Mouse (Mus musculus) macrophage (primary cell): ENCODE data around the gene Atp5c1. TPM values are rescaled to one million over a fixed set of nuclear protein-coding genes. Genes with fewer than 3 reads are reported as not detected.

Experiments
- H3K27ac ChIP-seq: fragments of 350-480 bp; formaldehyde crosslinking; 2 replicates; pipeline ENCODE4 v1.9.0; 2021
- H3K36me3 ChIP-seq: fragments of 350-480 bp; formaldehyde crosslinking; 2 replicates; pipeline ENCODE4 v1.9.0; 2021; ENCODE audit errors: inconsistent target
- H3K4me3 ChIP-seq: fragments of 350-480 bp; formaldehyde crosslinking; 2 replicates; pipeline ENCODE4 v1.9.0; 2021; ENCODE audit errors: inconsistent target
- H3K79me2 ChIP-seq: fragments of 350-480 bp; formaldehyde crosslinking; 2 replicates; pipeline ENCODE4 v1.9.0; 2021; ENCODE audit errors: inconsistent target
- WGBS: methylation state at CpG from one replicate; pipeline ENCODE4 v1.1.7; 2026; ENCODE audit warnings: inconsistent platforms; ENCODE audit not compliant: missing documents; 5-methylcytosine and 5-hydroxymethylcytosine counted together
- polyA plus RNA-seq: library from polyadenylated mRNA; stranded (reverse); fragments of 250-400 nt; gene quantifications from 3 replicates; pipeline ENCODE4 v1.2.4, GENCODE M21; 2018; ENCODE audit warnings: inconsistent platforms

Atp5c1 gene
- polyA plus RNA-seq, 1 experiment from 2014 or later = 249 TPM

- Histone ChIP-seq H3K79me2 (peaks cover 98% of the 10 kb centered on the region), H3K27ac (no peak overlapping the region), H3K4me3 (peak overlapping the region; percentile 85), H3K36me3 (no peaks in the 10 kb centered on the region)
- WGBS = 89% methylated on average over 5 of the region's 5 CpGs
These were observed 1.3 kb upstream of the Atp5c1 start for GRCm38 (mm10) chr2:10081453-10082080.

DNA sequence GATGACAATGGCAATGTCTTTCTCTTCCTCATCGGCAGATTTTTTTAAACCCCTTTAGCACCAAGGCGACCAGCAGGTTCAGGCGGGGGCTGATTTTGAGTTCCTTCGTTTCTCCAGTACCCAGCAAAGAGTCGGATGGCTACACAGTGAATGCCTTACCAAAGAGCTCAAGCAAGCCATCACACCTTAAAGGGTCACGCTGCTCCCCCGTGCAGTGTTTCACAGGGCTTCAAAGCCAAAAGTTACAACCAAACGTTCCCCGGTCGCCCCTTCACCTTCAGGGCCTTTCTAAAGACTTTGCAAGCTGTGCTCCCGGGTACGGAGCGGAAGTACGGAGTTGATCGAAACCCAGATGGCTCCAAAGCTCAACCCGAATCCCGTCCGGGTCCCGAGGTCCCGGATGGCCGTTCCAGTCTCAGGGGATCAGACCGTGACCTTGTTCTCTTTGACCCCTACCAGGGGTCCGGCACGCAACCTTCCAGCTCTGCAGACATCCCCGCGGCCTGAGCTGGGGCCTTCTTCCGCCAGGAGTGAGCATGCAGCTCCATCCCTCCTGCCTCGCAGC, 483 bp downstream of the Atp5c1 start:
- H3K36me3 ChIP-seq = no peaks in the 10 kb centered on the region
- H3K27ac ChIP-seq = peak overlapping the region; percentile 86
- H3K4me3 ChIP-seq = peak overlapping the region; percentile 85
- peaks cover 98% of the 10 kb centered on the region for H3K79me2 ChIP-seq
- 0% methylated on average over 28 of the region's 28 CpGs for WGBS

GRCm38 (mm10) chr2:10076675-10077074, 3.6 kb downstream of the Atp5c1 start:
- H3K36me3 ChIP-seq = no peaks in the 10 kb centered on the region
- peaks cover 98% of the 10 kb centered on the region for H3K79me2 ChIP-seq
- 60% methylated on average over 8 of the region's 8 CpGs for WGBS
- no peak overlapping the region for H3K27ac ChIP-seq
- H3K4me3 ChIP-seq = no peak overlapping the region

GRCm38 (mm10) chr2:10074470-10074869, 5.8 kb downstream of the Atp5c1 start:
- 95% methylated on average over 6 of the region's 7 CpGs for WGBS
- H3K27ac ChIP-seq = no peak overlapping the region
- no peak overlapping the region for H3K4me3 ChIP-seq
- H3K36me3 ChIP-seq = no peaks in the 10 kb centered on the region; the same call in 1 of the 2 replicates
- H3K79me2 ChIP-seq = peaks cover 100% of the 10 kb centered on the region

GRCm38 (mm10) chr2:10071751-10072150, 8.6 kb downstream of the Atp5c1 start:
- Histone ChIP-seq H3K4me3 (no peak overlapping the region), H3K79me2 (peaks cover 94% of the 10 kb centered on the region), H3K27ac (no peak overlapping the region), H3K36me3 (peaks cover 12% of the 10 kb centered on the region)
- 68% methylated on average over 7 of the region's 7 CpGs for WGBS

DNA sequence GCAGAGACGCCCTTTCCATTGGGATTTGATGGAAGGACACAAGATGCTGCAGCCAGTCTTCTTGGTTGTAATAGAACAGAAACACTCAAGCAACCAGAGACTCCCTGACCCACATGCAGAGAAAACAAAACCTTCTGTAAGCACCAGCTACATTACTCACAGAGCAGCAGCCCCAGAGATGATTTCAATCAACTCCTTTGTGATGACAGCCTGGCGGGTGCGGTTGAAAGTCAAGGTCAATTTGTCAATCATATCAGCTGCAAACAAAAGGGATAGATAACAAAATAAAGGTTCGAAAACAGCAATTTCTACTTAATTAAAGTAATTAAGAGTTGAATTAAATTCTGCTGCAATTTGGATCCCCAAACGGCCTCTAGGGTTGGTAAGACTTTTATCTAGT, 21.5 kb downstream of the Atp5c1 start:
- WGBS = 94% methylated on average over 5 of the region's 5 CpGs
- Histone ChIP-seq H3K4me3 (no peak overlapping the region), H3K36me3 (peaks cover 75% of the 10 kb centered on the region), H3K27ac (no peak overlapping the region), H3K79me2 (no peaks in the 10 kb centered on the region)

- H3K4me3 ChIP-seq = no peak overlapping the region
- no peak overlapping the region for H3K27ac ChIP-seq
- 90% methylated on average over 1 of the region's 1 CpGs for WGBS
- peaks cover 12% of the 10 kb centered on the region for H3K79me2 ChIP-seq
- H3K36me3 ChIP-seq = peaks cover 23% of the 10 kb centered on the region
These were observed 28.3 kb downstream of the Atp5c1 start for GRCm38 (mm10) chr2:10051996-10052395.

DNA sequence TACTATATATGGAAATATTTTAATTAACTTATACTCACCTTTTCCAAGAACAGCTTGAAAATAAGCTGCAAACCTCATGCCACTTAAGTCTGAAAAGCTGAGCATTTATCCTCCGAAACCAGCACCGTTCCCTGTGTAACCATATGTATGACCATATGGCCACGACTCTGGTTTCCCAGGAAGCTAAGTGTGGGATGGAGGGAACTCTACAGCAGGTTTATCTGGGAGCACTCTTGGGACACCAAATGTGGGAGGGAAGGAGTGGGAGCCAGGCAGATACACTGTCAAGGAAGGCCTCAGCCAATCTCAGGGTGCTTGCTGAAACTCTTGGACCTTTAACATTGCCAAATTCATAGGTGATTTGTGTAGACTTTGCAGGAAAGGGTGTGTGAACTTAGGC, 29.4 kb downstream of the Atp5c1 start:
- Histone ChIP-seq H3K79me2 (peaks cover 23% of the 10 kb centered on the region), H3K27ac (no peak overlapping the region), H3K36me3 (peaks cover 11% of the 10 kb centered on the region), H3K4me3 (no peak overlapping the region)
- 91% methylated on average over 3 of the region's 3 CpGs for WGBS

- Histone ChIP-seq H3K79me2 (peaks cover 38% of the 10 kb centered on the region), H3K36me3 (no peaks in the 10 kb centered on the region), H3K4me3 (peak overlapping the region; percentile 83), H3K27ac (0 out of 2 replicates have a peak overlapping the region, but pooled peaks have one; percentile 12)
- WGBS = 11% methylated on average over 10 of the region's 10 CpGs
These were observed 30.9 kb downstream of the Atp5c1 start for GRCm38 (mm10) chr2:10049456-10049855.

GRCm38 (mm10) chr2:10048461-10048860, 31.8 kb downstream of the Atp5c1 start, which contains the start of gene Taf3:
TSS of gene Taf3 (minus strand) at chr2:10048596.
- H3K4me3 ChIP-seq = peak within 1 kb of the TSS; percentile 83
- peaks cover 47% of the 10 kb centered on the region for H3K79me2 ChIP-seq
- no peaks in the 10 kb centered on the region for H3K36me3 ChIP-seq
- WGBS = 0% methylated on average over 20 of the region's 36 CpGs
- peak within 1 kb of the TSS; percentile 12; the same call in 1 of the 2 replicates for H3K27ac ChIP-seq

- peak overlapping the region; percentile 83 for H3K4me3 ChIP-seq
- no peak overlapping the region for H3K27ac ChIP-seq
- WGBS = under 1% methylated on average over 43 of the region's 47 CpGs
- H3K79me2 ChIP-seq = peaks cover 53% of the 10 kb centered on the region
- no peaks in the 10 kb centered on the region for H3K36me3 ChIP-seq
These were observed 32.4 kb downstream of the Atp5c1 start for GRCm38 (mm10) chr2:10047758-10048436.

- Histone ChIP-seq H3K79me2 (peaks cover 46% of the 10 kb centered on the region; the same call in 1 of the 2 replicates), H3K27ac (no peak overlapping the region), H3K4me3 (no peak overlapping the region), H3K36me3 (peaks cover 6% of the 10 kb centered on the region; the same call in 1 of the 2 replicates)
- WGBS = 96% methylated on average over 3 of the region's 3 CpGs
These were observed 45.3 kb downstream of the Atp5c1 start for GRCm38 (mm10) chr2:10034976-10035375.

DNA sequence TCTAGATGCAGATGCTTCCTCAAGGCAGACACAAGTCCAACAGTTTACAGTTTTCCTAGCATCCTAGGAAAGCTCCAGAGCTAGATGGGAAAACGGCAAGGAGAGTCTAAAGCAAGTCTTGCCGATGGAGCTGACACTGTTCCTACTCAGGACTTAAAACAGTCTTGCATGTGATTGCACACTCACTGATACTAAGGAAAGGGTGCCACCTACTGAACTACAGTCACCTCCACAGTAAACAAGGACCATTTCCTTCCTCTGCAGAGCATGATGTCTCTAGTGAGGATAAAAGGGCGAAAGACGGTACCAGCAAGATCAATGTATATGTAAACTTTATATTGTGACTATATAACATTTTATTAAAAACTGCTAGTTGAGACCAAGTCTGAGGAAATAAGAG, 46.6 kb downstream of the Atp5c1 start:
- Histone ChIP-seq H3K36me3 (no peaks in the 10 kb centered on the region), H3K79me2 (peaks cover 46% of the 10 kb centered on the region; the same call in 1 of the 2 replicates), H3K27ac (no peak overlapping the region), H3K4me3 (no peak overlapping the region)
- WGBS = 70% methylated on average over 4 of the region's 4 CpGs

- WGBS = 89% methylated on average over 7 of the region's 7 CpGs
These were observed 50.6 kb downstream of the Atp5c1 start for GRCm38 (mm10) chr2:10029755-10030154.

GRCm38 (mm10) chr2:10024264-10024663, 56.0 kb downstream of the Atp5c1 start:
- H3K27ac ChIP-seq = no peak overlapping the region
- 55% methylated on average over 6 of the region's 6 CpGs for WGBS
- peaks cover 4% of the 10 kb centered on the region; the same call in 1 of the 2 replicates for H3K79me2 ChIP-seq
- no peaks in the 10 kb centered on the region for H3K36me3 ChIP-seq
- H3K4me3 ChIP-seq = no peak overlapping the region

More at GRCm38 (mm10) chr2:10029755-10030154, 50.6 kb downstream of the Atp5c1 start:
- Histone ChIP-seq H3K36me3 (no peaks in the 10 kb centered on the region), H3K27ac (no peak overlapping the region), H3K4me3 (no peak overlapping the region), H3K79me2 (peaks cover 29% of the 10 kb centered on the region; the same call in 1 of the 2 replicates)
